Mouse (Mus musculus) small intestine, adult 2 months (tissue): ENCODE data around the gene Gm4724.
"Not testable (repeated sequence)": the region's sequence is repeated elsewhere in the genome, so short reads cannot be mapped to it uniquely, and the experiment has no call there.

Source experiments
- CTCF ChIP-seq: fragments of 200-500 bp; IDR thresholded peaks from 2 replicates; pipeline ENCODE4 v1.5.1; 2012; ENCODE audit warnings: low read depth, mild to moderate bottlenecking, control low read depth, inconsistent platforms, low read length, moderate library complexity, mixed read lengths; ENCODE audit not compliant: insufficient replicate concordance, insufficient read length; ENCODE audit errors: extremely low read depth
- POLR2A ChIP-seq: fragments of 200-500 bp; IDR thresholded peaks from 2 replicates; pipeline ENCODE4 v1.6.1; 2012; ENCODE audit warnings: low read depth, mild to moderate bottlenecking, control low read depth, inconsistent platforms, low read length, moderate library complexity

DNA sequence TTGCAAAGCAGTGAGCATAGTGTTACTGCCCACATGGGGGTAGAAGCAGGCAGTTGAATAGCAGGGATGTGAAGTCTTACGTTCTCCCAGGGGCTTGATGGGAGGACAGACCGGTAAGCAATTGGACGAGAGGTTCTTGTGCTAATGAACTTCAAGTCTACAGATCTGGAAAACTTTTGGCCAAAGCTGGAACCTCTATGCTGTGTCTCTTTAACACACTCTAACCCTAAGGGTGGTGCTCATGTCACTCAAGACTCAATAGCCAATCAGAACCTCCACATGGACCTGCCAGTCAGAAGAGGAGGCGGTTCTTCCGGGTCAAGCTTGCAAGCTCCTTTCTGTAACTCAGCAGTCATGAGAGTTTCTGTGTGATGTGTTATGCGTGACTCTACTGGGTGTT, 34.1 kb upstream of the Gm4724 start, which contains the start of gene Zfp965:
- not testable (repeated sequence) for TF ChIP-seq CTCF, POLR2A
